Mouse (Mus musculus): Measurements from ENCODE around the gene Chil5. TPM values are rescaled to one million over a fixed set of nuclear protein-coding genes. Genes with fewer than 3 reads are reported as not detected.
A peak's percentile ranks its signal among the peaks of the same experiment; 100 is the strongest.
"Not testable (repeated sequence)": the region's sequence is repeated elsewhere in the genome, so short reads cannot be mapped to it uniquely, and the experiment has no call there.

Gene Chil5
- polyA plus RNA-seq, 1 experiment from 2014 or later: not detected

DNA sequence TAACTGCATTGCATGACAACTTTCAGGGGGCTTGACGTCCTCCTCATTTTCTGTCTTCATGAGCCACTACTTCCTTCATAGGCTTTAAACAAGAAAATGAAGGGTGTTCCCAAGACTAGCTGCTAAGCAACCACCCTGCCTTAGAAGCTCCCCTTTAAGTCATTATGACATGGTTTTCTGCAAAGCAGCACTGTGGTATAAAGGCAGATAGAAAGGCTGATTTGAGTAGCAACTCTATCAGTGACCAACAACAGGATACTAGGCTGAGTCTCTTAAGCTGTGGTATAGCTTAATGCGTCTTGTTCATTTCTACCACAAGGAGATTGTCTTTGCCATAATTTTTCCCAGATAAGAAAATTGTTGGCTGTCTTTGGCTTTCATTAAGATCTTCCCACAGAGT, 18.1 kb downstream of the Chil5 start, which contains the start of gene Pifo:
Pifo (minus strand) TSS at position 101 of the 400 bp plus-strand sequence.
- no peak within 1 kb of the TSS for H3K4me3 ChIP-seq (ENCODE audit: low read depth, low read length)
- no peak within 1 kb of the TSS for H3K4me2 ChIP-seq (replicated peaks; ENCODE audit: low read depth, low read length)
- no peak within 1 kb of the TSS for H3K9ac ChIP-seq (replicated peaks; ENCODE audit: low read depth, low read length)
- H3K9me3 ChIP-seq (ENCODE audit: control insufficient read depth, low read depth, low read length): no peaks in the 10 kb centered on the region
- H3K4me1 ChIP-seq (ENCODE audit: control insufficient read depth, insufficient read depth, low read length): no peaks in the 10 kb centered on the region
- WGBS: 86% methylated on average over 2 of the region's 2 CpGs
- no peak for ATAC-seq (ENCODE audit: insufficient number of reproducible peaks, insufficient read depth, low FRiP score, low read depth)
- H3K27ac ChIP-seq (ENCODE audit: low read length): no peak within 1 kb of the TSS
- H3K27me3 ChIP-seq (ENCODE audit: control insufficient read depth, insufficient read depth, low read length): no peaks in the 10 kb centered on the region
- no peaks in the 10 kb centered on the region for H3K36me3 ChIP-seq (ENCODE audit: control insufficient read depth, insufficient read depth, low read length)

DNA sequence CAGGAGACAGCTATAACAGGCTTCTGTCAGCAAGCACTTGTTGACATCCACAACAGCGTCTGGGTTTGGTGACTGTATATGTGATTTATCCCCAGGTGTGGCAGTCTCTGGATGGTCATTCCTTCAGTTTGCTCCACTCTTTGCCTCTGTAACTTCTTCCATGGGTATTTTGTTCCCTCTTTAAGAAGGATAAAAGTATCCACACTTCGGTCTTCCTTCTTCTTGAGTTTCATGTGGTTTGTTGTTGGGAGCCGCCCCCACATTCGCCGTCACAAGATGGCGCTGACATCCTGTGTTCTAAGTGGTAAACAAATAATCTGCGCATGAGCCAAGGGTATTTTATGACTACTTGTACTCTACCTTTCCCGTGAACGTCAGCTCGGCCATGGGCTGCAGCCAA, 29.3 kb downstream of the Chil5 start:
- H3K9me3 ChIP-seq (ENCODE audit: control insufficient read depth, low read depth, low read length); H3K36me3 ChIP-seq (ENCODE audit: control insufficient read depth, insufficient read depth, low read length); H3K27ac ChIP-seq (ENCODE audit: low read length); H3K27me3 ChIP-seq (ENCODE audit: control insufficient read depth, insufficient read depth, low read length); H3K4me3 ChIP-seq (ENCODE audit: low read depth, low read length); H3K9ac ChIP-seq (replicated peaks; ENCODE audit: low read depth, low read length); ATAC-seq (ENCODE audit: insufficient number of reproducible peaks, insufficient read depth, low FRiP score, low read depth); H3K4me1 ChIP-seq (ENCODE audit: control insufficient read depth, insufficient read depth, low read length); H3K4me2 ChIP-seq (replicated peaks; ENCODE audit: low read depth, low read length): not testable (repeated sequence)
- 65% methylated on average over 10 of the region's 10 CpGs for WGBS

DNA sequence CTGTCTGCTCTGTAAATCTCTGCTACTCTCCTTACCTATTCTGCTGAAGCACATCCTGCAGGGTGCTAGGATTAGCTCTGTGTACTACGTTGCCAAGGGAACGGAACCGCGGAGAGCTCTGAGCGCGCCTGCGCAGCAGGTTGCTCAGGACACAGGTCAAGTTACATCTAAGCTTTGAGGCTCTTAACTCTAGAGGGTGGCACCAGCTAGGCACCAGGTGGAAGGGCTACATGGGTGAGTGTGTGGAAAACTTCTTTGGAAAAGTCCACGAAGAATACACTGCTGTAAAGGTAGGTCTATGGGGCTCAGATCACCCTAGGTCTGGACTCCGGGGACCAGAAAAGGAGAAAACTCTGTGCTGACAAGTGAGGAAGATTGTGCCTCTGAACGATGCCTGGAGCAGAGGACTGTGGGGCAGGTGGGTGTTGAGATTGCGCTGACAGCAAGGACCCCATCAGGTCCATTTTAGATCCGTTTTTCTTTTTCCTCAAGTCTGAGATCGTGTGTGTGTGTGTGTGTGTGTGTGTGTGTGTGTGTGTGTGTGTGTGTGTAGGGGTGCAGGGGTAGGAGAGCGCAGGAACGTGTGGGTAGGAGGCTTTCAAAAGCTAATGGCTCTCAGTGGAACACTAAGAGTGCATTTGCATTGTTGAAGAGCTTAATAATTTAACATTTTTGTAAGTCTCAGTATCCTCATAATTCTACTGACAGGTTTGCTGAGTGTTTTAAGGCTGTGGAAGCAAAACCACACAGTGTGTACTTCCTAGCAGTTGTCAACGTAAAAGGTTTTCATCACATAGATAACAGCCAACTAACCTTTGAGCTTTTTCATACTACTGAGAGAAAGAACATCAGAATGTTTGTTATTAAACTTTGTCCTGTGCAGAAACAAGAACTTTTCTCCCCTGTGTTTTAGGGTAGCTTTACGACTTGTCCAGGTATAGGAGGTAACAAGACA, 30.9 kb downstream of the Chil5 start:
- H3K9ac ChIP-seq (replicated peaks; ENCODE audit: low read depth, low read length): no peak overlapping the region
- no peaks in the 10 kb centered on the region for H3K4me1 ChIP-seq (ENCODE audit: control insufficient read depth, insufficient read depth, low read length)
- peak; percentile 92 for ATAC-seq (ENCODE audit: insufficient number of reproducible peaks, insufficient read depth, low FRiP score, low read depth)
- no peaks in the 10 kb centered on the region for H3K27me3 ChIP-seq (ENCODE audit: control insufficient read depth, insufficient read depth, low read length)
- WGBS: 23% methylated on average over 17 of the region's 17 CpGs
- H3K9me3 ChIP-seq (ENCODE audit: control insufficient read depth, low read depth, low read length): no peaks in the 10 kb centered on the region
- no peak overlapping the region for H3K4me3 ChIP-seq (ENCODE audit: low read depth, low read length)
- peak overlapping the region; percentile 28 for H3K4me2 ChIP-seq (replicated peaks; ENCODE audit: low read depth, low read length)
- no peaks in the 10 kb centered on the region for H3K36me3 ChIP-seq (ENCODE audit: control insufficient read depth, insufficient read depth, low read length)
- H3K27ac ChIP-seq (ENCODE audit: low read length): no peak overlapping the region

DNA sequence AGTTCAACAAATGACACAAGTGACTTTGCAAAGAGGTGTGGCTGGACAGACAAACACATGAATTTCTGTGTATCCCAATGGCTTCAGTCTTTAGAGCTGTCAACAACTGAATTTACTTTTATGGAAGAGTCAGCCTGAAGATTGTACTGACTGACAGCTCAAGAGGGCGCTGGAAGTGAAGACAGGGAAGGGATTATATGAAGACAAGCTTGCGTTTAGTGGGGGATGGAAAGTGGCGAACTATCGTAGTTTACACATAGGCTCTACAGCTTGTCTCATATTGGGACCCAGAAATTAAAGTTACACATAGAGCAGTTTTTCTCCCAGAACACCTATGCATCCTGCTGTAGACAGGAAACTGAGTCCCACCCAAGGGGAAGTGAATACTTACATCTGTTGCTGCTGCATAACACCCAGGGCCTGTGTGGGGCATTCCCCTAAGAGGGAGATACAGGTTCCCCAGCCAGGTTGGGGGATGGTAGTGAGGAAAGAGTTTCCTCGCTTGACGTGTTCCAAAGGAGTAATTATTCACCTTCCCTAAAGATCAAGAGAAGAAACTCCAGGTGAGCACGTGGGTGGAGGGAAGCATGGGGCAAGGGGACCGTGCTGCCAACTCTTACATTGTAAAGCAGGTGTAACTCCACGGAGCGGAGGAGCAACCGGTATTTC, 31.8 kb downstream of the Chil5 start:
- Histone ChIP-seq H3K27me3 (ENCODE audit: control insufficient read depth, insufficient read depth, low read length) (no peaks in the 10 kb centered on the region), H3K9me3 (ENCODE audit: control insufficient read depth, low read depth, low read length) (no peaks in the 10 kb centered on the region), H3K4me1 (ENCODE audit: control insufficient read depth, insufficient read depth, low read length) (no peaks in the 10 kb centered on the region), H3K36me3 (ENCODE audit: control insufficient read depth, insufficient read depth, low read length) (no peaks in the 10 kb centered on the region), H3K4me2 (replicated peaks; ENCODE audit: low read depth, low read length) (peak overlapping the region; percentile 28), H3K9ac (replicated peaks; ENCODE audit: low read depth, low read length) (no peak overlapping the region), H3K4me3 (ENCODE audit: low read depth, low read length) (no peak overlapping the region), H3K27ac (ENCODE audit: low read length) (no peak overlapping the region)
- ATAC-seq (ENCODE audit: insufficient number of reproducible peaks, insufficient read depth, low FRiP score, low read depth): 0 out of 2 replicates have a peak, but pooled peaks have one; percentile 2
- WGBS: 19% methylated on average over 11 of the region's 11 CpGs

DNA sequence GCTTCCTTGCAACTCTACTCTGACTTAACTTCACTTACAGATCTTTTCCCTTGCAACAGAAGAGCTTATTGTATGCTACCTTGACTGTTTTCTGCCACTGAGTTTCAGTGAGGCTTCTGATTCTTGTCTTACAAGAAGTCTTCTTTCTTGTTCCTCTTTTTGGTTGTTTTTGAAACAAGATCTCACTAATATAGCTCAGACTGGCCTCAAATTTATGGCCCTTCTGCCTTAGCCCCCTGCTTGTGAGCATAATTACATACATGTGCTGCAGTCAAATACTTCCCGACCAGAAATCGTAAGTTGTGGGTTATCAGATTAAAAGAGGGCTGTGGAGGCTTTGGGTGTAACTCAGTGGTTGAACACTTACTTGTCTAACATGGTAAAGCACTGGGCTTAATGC, 37.9 kb downstream of the Chil5 start:
- no peak for ATAC-seq (ENCODE audit: insufficient number of reproducible peaks, insufficient read depth, low FRiP score, low read depth)
- no peaks in the 10 kb centered on the region for H3K4me1 ChIP-seq (ENCODE audit: control insufficient read depth, insufficient read depth, low read length)
- WGBS: 63% methylated on average over 2 of the region's 2 CpGs

DNA sequence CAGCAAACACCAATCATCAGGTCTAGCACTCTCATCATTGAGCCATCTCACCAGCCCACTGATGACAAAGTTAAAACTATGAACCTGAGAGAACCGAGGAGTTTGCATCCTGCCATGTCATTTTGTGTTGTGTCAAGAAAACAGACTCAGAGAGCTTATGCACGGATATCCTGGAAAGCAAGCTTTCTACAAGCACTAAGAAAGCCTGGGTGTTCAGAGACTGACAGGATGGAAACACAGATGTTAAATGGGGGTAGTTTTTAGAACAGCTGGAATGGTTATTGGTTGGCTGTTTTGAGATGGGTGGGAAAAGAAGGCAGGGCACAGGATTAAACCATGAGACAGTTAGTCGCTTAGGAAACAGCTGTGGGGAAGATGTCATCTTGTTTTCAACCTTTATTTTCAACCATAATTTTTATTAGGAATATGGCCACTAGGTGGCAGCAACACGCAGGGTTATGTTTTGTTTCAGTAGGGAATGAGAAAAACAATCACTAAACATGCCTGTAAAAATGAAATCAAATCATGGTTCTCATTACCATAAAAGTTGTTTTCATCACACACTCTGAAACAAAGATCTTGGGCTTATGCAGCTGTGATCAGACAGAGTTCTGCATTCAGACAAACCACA, 40.8 kb downstream of the Chil5 start:
- no peak overlapping the region for H3K4me2 ChIP-seq (replicated peaks; ENCODE audit: low read depth, low read length)
- WGBS: 25% methylated on average over 4 of the region's 4 CpGs
- ATAC-seq (ENCODE audit: insufficient number of reproducible peaks, insufficient read depth, low FRiP score, low read depth): no peak

More for the DNA sequence above, 37.9 kb downstream of the Chil5 start:
- Histone ChIP-seq H3K4me2 (replicated peaks; ENCODE audit: low read depth, low read length) (no peak overlapping the region), H3K36me3 (ENCODE audit: control insufficient read depth, insufficient read depth, low read length) (no peaks in the 10 kb centered on the region), H3K27ac (ENCODE audit: low read length) (no peak overlapping the region), H3K9ac (replicated peaks; ENCODE audit: low read depth, low read length) (no peak overlapping the region), H3K4me3 (ENCODE audit: low read depth, low read length) (no peak overlapping the region), H3K27me3 (ENCODE audit: control insufficient read depth, insufficient read depth, low read length) (no peaks in the 10 kb centered on the region), H3K9me3 (ENCODE audit: control insufficient read depth, low read depth, low read length) (no peaks in the 10 kb centered on the region)

GRCm38 (mm10) chr3:105989611-105990010, 43.0 kb downstream of the Chil5 start:
- not testable (repeated sequence) for H3K4me1 ChIP-seq (ENCODE audit: control insufficient read depth, insufficient read depth, low read length); H3K36me3 ChIP-seq (ENCODE audit: control insufficient read depth, insufficient read depth, low read length); H3K4me2 ChIP-seq (replicated peaks; ENCODE audit: low read depth, low read length); H3K27ac ChIP-seq (ENCODE audit: low read length); H3K4me3 ChIP-seq (ENCODE audit: low read depth, low read length); ATAC-seq (ENCODE audit: insufficient number of reproducible peaks, insufficient read depth, low FRiP score, low read depth); H3K9me3 ChIP-seq (ENCODE audit: control insufficient read depth, low read depth, low read length); H3K9ac ChIP-seq (replicated peaks; ENCODE audit: low read depth, low read length); H3K27me3 ChIP-seq (ENCODE audit: control insufficient read depth, insufficient read depth, low read length)
- 56% methylated on average over 5 of the region's 5 CpGs for WGBS

More for the DNA sequence above, 40.8 kb downstream of the Chil5 start:
- H3K4me3 ChIP-seq (ENCODE audit: low read depth, low read length): no peak overlapping the region
- H3K27me3 ChIP-seq (ENCODE audit: control insufficient read depth, insufficient read depth, low read length): no peaks in the 10 kb centered on the region
- no peaks in the 10 kb centered on the region for H3K9me3 ChIP-seq (ENCODE audit: control insufficient read depth, low read depth, low read length)
- H3K27ac ChIP-seq (ENCODE audit: low read length): no peak overlapping the region
- H3K36me3 ChIP-seq (ENCODE audit: control insufficient read depth, insufficient read depth, low read length): no peaks in the 10 kb centered on the region
- H3K4me1 ChIP-seq (ENCODE audit: control insufficient read depth, insufficient read depth, low read length): no peaks in the 10 kb centered on the region
- no peak overlapping the region for H3K9ac ChIP-seq (replicated peaks; ENCODE audit: low read depth, low read length)

GRCm38 (mm10) chr3:105974174-105974573, 58.4 kb downstream of the Chil5 start:
- no peaks in the 10 kb centered on the region for H3K9me3 ChIP-seq (ENCODE audit: control insufficient read depth, low read depth, low read length)
- H3K27ac ChIP-seq (ENCODE audit: low read length): no peak overlapping the region
- peaks cover 7% of the 10 kb centered on the region; the same call in 1 of the 2 replicates for H3K36me3 ChIP-seq (ENCODE audit: control insufficient read depth, insufficient read depth, low read length)
- H3K4me1 ChIP-seq (ENCODE audit: control insufficient read depth, insufficient read depth, low read length): no peaks in the 10 kb centered on the region
- no peak for ATAC-seq (ENCODE audit: insufficient number of reproducible peaks, insufficient read depth, low FRiP score, low read depth)
- H3K27me3 ChIP-seq (ENCODE audit: control insufficient read depth, insufficient read depth, low read length): no peaks in the 10 kb centered on the region
- no peak overlapping the region for H3K9ac ChIP-seq (replicated peaks; ENCODE audit: low read depth, low read length)
- H3K4me3 ChIP-seq (ENCODE audit: low read depth, low read length): no peak overlapping the region
- 89% methylated on average over 2 of the region's 2 CpGs for WGBS
- H3K4me2 ChIP-seq (replicated peaks; ENCODE audit: low read depth, low read length): no peak overlapping the region

All from stomach, embryonic 14.5 days (tissue).